Mouse (Mus musculus): ENCODE measurements around the gene Plekhm1.

Gene Plekhm1

DNA sequence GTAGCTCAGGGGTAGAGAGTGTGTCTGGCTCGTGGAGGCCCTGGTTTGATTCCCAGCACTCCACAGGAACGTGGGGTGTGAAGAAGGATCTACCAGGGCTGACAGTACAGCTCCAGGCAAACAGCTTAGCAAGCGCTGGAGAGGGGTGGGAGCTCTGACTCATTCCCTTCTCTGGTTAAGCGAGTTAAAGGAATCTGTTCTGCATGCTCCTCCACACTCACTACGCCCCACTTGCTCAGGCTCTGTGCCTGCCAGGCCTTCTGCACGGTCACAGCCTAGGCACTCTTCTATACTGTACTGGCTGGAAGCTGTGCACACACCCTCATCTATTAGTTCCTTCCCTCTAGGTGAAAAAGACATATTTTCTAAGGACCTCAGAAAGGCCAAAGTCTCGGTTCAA lies 18.5 kb downstream of the Plekhm1 start:
- DNase-seq (ENCODE audit: low spot score), result no peak

DNA sequence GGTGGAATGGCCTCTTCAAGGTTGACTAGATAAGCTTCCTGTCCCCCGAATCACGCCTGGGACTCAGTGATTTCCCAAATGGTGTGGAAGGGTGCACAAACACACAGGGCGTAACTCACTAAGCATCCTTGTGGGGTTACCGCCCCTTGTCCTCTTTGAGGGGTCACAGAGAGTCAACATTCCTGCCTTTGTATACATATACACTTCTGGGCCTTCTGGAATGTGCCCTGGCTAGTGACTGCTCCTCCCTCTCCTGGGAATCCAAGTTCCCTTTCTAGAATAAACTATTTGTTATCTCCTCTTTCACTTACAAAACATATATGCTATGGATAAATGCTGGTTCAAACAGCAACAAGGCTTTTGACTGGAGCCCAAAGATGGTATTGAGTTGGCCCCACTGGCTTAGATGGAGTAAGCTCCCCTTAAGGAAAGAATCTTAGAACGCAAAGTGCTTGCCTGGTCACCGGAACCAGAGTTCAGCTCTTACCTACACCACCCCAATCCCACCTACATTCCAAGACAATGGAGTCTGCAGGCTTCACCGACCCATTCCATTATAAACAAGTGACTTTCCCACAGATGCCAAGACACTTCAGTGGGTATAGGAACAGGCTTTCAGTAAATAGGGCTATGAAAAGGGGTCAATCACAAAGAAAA lies 24.5 kb downstream of the Plekhm1 start:
- DNase-seq (ENCODE audit: low spot score), result no peak

DNA sequence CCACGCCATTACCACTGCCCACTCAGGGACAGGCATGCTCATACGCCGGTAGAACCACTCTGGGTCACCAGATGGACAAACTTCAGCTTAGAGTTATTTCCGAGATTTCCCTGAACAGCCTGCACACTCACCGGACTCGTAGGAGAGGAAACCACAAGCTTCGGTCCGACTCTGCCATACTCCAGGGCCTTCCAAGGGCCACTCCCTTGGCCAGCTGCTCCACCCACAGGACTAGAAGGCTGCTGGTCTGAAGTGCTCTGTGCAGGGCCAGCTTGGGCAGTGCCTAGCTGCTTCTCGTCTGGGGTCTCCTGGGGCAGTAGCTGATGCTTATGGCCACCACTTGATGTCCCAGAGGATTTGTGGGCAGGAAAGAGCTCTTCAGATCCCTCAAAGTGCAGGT lies 25.7 kb downstream of the Plekhm1 start:
- no peak for DNase-seq (ENCODE audit: low spot score)

DNA sequence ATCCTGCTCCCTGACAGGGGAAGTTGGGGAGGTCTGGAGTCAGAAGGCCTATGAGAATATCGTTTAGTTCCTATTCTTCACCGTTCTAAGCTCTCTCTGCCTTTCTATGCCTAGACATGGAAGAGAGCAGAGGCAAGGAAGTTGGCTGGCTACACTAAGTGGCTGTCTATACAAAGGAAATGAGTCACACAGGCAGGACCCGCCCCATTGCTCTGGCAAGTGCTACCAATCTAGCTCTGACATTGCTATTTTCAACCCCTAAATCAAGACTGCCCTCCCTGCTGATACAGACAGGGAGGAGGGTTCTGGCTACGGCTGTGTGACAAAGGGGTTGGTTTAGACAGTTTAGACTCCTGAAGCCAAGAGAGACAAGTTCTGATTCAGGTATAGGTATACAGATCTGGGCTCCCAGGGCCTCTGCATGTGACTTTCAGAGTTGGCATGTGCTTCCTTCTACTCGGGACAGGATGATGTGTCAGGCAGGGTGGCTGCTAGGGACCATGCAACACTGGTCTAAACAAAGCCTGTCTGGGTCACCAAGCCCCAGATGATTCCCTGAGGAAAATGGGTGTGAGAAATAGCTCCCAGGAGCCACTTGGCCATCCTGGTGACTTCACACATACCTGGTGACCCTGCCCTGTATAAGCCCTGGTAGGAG lies 30.4 kb downstream of the Plekhm1 start:
- no peak for DNase-seq (ENCODE audit: low spot score)

DNA sequence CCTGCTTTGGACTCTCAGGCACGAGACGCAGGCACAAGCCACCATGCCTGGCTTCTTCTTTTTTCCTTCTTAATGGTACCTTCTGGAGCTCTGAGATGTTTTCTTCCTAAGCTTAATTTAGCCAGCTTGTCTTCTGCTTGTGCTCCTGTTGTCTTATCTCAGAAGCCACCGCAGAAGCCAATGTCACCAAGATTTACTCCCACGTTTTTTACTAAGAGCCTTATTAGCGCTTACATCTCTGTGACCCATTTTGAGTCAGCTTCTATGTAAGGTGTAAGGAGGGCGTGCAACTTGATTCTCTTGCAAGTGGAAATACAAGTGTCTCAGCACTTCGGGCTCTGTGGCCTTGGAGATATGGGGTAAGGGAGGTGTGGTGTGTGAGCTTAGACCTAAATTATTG lies 31.0 kb downstream of the Plekhm1 start:
- no peak for DNase-seq (ENCODE audit: low spot score)

DNA sequence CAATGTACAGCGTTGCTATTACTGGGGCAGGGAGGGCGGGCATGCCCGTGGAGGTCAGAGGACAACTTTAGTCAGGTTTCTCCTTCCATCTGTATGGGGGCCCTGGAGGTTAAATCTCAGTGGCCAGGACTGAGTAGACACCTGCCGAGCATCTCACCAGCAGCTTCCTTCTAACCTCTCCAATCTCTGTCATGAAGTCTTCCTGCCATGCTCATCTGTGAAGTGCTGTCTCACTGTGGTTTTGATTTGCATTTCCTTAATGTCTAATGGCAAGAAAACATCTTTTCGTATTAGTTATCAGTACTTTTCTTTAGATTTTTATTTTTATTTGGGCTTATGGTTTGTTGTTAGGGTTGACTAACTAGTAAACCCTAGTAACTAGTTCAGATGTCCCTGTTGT lies 32.0 kb downstream of the Plekhm1 start:
- no peak for DNase-seq (ENCODE audit: low spot score)

DNA sequence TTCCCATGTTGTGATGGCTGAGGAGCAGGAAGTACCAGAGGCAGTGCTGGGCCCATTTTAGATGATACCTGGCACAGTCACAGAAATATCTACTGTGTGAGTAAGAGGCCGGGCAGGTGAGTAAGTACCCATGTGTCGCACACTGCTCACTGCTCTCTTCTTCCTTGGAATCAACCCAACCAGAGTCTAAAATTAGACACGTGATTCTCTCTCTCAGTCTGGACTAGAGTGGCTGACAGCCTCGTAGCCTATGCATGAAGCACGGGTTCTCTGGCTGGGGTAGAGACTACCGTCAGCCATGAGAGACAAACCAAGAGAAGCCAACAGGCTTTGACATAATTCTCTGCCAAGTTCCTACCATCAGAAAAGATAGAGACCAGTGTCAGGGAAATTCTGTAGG lies 34.1 kb downstream of the Plekhm1 start:
- no peak for DNase-seq (ENCODE audit: low spot score)

DNA sequence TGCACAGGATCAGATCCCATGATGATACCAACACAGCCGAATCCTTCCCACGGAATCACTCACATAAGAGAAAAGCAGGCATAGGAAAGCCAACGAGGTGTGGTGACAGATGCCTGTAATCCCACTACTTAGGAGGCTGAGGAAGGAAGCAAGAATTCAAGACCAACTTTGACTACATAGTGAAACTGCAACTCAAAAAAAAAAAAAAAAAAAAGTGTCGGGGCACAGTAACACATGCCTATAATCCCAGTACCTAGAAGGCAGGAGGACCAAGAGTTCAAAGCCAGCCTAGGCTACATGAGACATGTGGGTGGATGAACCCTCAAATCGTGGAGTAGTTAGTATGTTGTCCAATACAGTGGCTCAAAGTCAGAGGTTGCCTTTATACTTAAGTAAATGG lies 36.7 kb downstream of the Plekhm1 start:
- DNase-seq (ENCODE audit: low spot score), result no peak

DNA sequence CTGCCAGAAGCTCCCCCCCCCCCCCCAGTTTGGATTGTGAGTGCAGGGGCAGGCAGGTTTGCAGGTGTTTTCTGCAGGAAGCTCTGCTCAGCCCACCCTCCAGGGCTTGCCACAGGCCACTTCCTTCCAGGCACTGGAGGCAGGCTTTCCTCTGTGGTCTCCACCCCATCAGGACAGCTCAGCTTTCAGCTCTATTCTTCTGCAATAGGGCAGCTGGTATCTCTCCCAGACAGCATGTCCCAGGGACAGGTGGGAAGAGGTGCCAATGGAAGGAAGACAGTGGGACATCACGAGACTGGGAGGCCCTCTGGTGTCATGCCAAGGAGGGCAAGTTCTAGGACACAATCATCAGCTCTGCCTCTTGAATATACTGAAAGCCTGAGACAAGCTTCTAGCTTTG lies 37.2 kb downstream of the Plekhm1 start:
- DNase-seq (ENCODE audit: low spot score), result no peak

DNA sequence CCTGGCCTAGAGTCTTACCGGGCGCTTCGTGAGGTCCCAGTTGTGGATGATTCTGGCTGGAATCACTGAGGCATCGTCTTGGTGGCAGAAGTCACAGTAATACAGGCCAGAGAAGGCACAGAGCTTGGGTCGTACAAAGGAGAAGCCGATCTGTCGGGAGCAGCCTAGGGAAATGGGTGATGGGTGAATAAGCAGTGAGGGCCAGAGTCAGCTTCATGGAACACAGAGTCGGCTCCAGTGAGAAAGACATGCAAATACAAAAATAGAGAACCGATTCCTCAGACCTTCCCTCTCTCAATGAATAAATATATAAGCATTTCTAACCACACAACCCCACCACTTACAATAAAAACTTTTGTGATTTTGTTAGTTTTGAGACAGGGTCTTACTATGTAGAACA lies 38.6 kb downstream of the Plekhm1 start:
- DNase-seq (ENCODE audit: low spot score), result no peak

DNA sequence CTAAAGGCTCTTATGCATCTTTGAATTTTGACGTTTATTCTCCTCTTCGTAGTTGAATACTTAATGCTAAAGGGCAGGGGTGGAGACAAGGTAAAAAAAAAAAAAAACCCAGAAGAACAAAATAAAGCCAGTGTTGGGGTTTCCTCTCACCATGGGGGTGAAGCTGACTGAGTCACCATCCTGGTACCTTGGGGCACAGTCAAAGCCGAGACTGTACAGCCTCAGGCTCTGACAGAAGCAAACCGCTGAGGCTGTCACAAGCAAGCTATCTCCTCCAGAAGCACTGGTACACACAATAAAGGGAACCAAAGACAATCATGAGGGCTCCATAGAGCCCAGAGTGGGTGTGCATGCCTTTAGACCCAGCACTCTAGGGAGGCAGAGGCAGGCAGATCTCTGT lies 39.9 kb downstream of the Plekhm1 start:
- no peak for DNase-seq (ENCODE audit: low spot score)

DNA sequence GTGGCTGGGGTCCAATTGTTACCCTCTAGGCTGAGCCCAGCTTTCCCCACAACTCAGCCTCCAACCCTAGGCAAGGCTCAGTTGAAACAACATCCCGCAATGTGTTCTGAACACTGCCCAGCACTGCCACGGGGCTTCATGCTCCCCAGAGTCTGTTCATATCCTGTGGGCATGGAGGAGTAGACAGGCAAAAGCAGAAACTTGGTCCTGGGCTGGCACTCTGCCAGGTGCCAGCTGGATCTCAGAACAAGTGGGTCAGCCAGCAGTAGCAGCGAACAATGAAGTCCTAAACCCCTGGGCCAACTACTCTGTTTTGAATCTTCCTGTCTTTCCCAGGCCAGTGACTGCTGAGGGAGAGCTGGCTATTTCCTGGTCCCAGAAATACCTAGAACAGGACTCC lies 40.4 kb downstream of the Plekhm1 start:
- peak; percentile 55 for DNase-seq (ENCODE audit: low spot score)

DNA sequence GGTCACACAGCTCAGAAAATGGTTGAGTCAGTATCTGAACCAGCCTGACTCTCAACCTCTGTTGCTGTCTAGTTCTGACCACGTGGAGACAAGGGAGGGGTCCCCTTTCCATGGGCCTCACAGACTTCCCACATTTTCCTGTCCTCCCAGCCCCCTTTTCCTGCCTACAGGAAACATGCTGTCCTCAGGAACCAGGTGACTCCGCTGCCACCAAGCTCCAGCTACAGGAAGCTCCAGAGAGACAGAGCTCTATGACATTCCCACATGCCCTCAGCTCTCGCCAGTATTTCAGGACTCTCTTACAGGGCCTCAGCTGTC lies 41.3 kb downstream of the Plekhm1 start:
- no peak for DNase-seq (ENCODE audit: low spot score)

DNA sequence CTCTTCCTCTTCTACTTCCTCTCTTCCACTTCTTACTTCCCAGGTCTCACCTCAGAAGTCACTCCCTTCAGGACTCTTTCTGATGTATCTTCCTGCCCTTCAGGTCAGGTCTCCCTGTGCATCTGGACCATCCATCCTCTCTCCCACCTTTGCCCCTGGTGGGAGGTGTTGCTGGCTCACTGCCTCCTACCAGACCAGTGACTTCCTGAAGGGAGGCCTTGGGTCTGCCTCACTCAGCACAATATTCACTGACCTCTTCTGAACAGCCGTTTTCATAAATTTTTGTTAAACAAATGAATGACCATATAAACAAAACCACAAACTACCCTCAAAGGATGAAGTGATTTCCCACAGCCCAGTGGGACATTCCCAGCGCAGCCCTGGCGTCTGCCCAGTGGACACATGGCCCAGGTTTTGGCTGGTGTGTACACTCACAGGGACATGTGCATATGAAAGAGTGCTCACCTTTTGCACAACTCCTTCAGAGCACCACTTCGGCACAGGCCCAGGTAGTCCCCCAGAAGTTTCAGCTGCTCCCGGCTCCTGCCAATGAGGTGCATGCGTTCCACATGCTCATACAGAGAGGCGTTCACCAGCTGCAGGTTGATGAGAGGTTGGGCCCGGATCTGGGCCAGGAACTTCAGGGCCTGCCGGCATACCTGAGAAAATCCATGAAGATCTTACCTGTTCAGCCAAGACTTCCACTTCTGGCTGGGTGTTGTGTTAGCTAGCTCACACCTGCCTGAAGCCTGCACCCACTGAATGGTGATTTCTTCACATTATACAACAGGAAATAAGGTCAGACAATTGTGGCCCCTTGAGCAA lies 41.9 kb downstream of the Plekhm1 start:
- DNase-seq (ENCODE audit: low spot score), result no peak

DNA sequence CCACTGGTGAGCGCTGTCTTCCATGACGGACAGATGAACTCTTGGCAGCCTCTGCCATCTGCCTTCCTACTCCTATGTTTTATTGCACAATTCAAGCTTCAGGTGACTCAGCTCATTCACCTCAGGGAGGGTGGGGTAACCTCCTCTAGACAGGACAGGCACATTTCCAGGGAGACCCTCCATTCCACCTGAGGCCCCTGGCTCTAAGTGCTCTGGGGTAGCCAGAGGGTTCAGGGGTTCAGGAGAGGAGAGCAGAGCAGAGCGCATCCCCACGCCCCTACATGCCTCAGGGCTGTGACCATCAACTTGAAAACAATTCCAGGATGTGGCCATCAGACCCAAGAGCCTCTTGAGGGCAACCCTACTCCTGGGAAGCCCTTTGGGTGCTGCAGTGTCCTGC lies 47.0 kb downstream of the Plekhm1 start:
- DNase-seq (ENCODE audit: low spot score), result no peak

DNA sequence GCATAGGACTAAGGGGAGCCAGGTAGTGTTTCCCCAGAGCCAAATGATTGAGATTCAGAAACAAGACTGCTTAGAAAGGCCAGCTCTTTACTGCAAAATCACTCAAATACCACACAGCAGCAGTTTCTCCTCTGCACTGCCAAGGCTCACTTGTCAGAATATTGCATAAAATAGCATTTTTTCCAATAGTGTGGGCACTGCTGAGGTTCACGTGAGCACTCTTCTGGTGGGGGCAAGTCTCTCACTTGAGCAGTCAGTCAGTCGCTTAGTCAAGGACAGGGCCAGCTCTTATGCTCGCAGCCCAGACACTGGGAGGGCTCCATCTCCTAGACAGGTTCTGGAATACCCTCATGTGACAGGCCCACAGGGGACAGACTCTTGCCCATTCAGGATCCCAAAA lies 47.5 kb downstream of the Plekhm1 start:
- no peak for DNase-seq (ENCODE audit: low spot score)

DNA sequence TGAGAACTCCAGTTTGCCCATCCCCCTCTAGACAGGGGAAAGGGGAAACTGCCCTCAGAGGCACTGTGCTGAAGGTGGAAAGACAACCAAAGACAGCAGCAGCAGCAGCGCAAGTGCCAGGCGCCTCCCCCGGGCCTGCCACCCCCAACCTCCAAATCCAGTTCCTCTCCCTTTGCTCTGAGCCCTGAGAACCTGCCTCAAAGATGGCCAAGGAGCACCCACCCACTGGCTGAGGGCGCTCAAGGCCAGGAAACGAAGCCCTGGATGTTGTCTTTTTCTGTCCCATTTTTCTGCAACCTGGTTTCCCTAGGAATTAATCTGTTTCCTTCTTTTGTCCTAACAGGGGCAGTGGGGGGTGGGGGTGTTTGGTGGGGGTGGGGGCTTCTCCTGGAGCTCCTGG lies 48.2 kb downstream of the Plekhm1 start:
- DNase-seq (ENCODE audit: low spot score), result no peak

DNA sequence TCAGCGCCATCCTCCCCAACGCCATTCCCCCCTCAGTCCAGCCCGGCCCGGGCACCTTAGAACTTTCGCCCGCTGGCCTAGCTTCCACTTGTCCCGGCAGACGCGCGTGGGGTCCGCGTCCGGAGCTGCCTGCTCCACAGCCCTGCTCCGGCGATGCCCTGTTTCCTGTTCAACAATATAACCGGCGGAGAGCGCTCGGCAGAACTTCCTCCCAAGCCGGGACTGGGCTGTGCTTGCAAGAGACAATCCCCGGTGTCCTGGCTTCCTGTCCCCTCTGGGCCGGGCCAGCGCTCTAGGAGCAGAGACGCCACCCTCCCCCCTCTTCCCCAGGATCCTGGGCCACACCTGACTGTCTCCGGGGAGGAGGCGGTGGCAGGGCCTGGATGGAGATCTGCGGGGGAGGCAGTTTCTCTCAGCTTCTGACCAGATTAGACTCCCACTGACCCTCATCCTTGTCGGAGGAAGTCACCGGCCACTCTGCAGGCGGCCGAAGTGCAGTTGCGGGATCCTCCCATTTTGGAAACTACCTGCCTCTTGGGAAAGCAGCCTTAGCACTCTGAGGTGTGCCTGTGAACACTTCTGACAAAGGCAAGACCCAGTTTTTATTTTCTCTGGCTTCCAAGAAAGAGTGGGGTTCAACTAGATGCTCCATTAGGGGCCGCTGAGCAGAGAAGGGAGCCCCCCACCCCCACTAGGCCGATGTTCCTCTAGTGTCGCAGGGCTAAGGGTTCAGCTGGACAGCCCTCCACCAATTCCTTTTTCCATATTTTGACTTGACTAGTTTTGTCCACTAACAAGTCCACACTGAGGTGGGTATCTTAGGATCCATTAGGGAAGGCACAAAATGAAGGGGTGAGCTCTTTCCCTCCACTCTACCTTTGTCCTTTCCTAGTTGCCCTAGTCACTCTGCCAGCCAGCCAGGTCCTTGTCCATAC lies 49.0 kb downstream of the Plekhm1 start, which contains the start of gene Arhgap27:
Gene Arhgap27 (minus strand): TSS at position 479 of the 935 bp plus-strand sequence.
- peak; percentile 50 for DNase-seq (ENCODE audit: low spot score)

DNA sequence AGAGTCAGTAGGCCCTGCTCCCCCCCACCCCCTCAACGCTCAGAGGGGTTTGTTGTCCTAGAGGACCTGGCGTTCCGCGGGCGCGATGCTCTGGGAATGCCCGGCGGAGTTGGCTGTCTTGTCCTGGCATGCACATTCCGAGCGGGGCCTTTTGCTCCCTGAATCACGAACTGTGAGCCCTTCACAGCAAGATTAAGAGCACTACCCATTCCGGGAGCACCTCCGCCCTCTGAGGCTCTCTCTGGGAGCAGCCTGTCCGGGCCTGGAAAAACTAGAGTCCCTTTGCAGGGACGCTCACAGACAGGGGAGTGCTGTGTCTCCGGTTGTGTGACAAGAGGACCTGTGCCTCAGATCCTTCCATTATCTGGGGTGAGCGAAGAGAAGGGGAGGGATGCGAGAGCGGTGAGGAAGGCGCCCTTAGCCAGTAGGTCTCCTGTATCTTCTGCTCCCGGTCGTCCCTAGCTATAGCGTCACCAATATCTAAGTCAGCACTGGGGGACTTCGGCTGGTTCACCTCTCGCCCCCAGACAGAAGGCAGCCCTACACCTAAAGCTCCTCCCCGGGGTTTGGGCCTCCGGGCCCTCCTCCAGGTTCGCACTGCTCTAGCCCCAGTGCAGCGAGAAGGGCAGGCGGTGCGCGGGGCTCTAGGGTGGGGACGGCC lies 49.8 kb downstream of the Plekhm1 start:
- DNase-seq (ENCODE audit: low spot score), result no peak

DNA sequence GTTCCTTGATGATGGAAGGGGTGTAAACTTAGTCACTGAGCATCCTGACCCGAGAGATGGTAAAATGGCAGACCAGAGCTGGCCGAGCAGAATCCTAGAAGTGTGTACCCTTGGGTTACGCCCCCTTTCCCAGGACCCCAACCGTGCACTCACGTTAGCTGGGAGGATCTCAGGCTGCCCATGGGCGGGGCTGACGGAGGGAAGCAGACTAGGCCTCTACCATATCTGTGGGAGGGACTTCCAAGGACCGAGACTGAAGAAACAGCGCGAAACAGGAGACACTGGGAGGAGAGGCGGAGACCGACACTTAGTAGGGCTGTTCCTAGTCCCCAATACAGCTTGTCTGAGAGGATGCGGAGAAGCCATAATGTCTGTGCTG lies 50.4 kb downstream of the Plekhm1 start:
- DNase-seq (ENCODE audit: low spot score), result no peak

DNA sequence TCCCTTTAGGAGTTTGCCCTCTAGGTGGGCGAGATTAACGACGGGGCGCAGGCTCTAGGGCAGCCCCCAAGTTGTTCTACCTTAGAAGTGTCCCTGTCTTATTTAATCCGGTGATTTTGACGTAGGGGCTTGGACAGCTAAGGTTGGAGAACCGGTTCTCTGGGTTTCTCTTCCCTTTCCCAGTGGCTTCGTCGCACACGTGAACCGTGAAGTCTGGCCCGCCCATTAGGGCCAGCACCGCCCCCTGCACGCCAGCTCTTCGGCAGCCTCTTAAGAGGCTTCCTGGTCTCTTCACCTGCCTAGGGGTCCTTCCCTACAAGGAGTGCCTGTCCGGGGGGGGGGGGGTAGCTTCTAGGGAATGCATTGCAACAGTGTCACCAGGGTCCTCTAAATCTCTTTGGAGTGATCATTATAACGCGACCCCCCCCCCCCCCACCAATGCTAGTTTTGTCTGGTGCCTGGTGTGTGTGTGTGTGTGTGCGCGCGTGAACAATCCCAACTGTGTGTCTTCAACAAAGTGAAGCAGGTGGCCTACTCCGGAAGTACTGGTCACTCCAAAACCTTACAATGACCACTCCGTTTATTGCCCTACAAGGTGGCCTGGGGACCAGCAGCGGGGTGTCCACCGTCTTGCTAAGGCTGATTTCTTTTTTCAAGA lies 51.0 kb downstream of the Plekhm1 start:
- no peak for DNase-seq (ENCODE audit: low spot score)

All from layer of hippocampus, adult 11-12 months (tissue).